Mouse (Mus musculus): ENCODE data around the gene Armc2. TPM values are rescaled to one million over a fixed set of nuclear protein-coding genes. Genes with fewer than 3 reads are reported as not detected.

Armc2 gene
- polyA plus RNA-seq, 1 experiment from 2014 or later: 4.2 TPM

DNA sequence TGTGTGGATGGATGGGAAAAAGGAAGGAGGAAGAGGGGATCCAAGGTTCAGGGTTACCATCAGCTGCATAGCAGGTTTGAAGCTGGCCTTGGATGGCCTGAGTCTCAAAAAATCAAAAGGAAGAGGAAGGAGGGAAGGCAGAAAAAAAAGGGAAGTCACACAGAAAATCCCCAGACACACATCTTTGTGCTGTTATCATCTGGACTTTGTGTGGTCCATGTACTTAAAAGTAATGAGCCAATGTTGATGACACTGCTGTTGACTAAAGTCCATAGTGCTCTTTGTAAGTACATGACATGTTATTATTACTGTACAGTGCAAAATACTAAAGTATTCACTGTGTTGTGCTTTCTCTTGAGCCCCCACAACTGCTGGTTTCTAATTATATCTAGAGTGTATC, 121.8 kb downstream of the Armc2 start:
- H3K27me3 ChIP-seq: no peaks in the 10 kb centered on the region
- no peak overlapping the region for H3K9ac ChIP-seq
- no peak for ATAC-seq (ENCODE audit: insufficient number of reproducible peaks, insufficient read depth, low FRiP score, low TSS enrichment, low read depth)
- H3K9me3 ChIP-seq: no peaks in the 10 kb centered on the region
- H3K36me3 ChIP-seq: peaks cover 25% of the 10 kb centered on the region
- H3K4me2 ChIP-seq: no peak overlapping the region
- H3K27ac ChIP-seq: no peak overlapping the region
- no peak overlapping the region for H3K4me3 ChIP-seq
- peaks cover 12% of the 10 kb centered on the region for H3K4me1 ChIP-seq

DNA sequence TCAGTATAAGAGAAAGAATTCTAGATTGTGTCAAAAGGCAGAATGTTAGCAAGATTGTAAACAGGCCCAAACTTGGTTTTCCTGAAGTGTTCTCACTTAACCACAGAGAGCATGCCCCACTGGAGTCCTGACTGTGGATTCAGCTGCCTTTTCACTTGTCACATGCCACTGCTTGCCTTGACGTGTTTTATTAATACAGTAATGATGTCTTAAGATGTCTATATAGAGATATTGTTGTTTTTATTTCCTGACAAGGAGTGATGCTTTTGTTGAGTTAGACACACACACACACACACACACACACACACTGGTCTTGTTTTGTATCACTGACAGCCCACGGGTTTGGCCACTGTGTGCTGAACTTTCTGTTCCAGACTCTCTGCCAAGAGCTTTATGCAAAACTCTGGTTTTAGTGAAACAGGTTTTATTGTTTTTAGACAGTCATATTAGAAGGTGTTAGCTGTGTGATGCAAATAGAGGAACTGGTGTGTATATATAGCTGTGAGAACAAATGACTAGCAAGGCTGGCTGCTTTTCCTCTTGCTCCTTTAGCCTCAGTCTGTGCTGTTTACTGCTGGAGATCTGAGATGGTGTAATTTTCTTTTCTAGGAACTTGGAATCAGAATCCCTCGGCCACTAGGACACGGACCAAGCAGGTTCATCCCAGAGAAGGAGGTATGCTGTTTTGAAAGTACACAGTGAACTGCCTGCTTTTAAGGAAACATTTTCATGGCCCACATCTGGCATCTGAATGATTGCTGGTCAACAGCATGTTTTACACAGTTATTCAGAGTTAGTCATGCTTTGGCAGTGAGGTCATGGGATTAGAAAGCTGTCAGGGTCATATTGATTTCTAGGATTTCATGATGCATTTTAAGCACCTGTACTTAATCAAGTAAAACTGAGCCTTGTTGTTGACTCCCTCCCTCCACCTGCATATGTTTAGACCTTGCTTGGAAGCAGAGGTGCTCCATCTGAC, 124.5 kb downstream of the Armc2 start:
- H3K27ac ChIP-seq: peak overlapping the region; percentile 71
- no peak overlapping the region for H3K9ac ChIP-seq
- no peak for ATAC-seq (ENCODE audit: insufficient number of reproducible peaks, insufficient read depth, low FRiP score, low TSS enrichment, low read depth)
- H3K4me3 ChIP-seq: no peak overlapping the region
- no peak overlapping the region for H3K4me2 ChIP-seq
- H3K36me3 ChIP-seq: peaks cover 16% of the 10 kb centered on the region
- H3K9me3 ChIP-seq: no peaks in the 10 kb centered on the region
- no peaks in the 10 kb centered on the region for H3K27me3 ChIP-seq
- peaks cover 12% of the 10 kb centered on the region for H3K4me1 ChIP-seq
- 37% methylated on average over 4 of the region's 4 CpGs for WGBS

DNA sequence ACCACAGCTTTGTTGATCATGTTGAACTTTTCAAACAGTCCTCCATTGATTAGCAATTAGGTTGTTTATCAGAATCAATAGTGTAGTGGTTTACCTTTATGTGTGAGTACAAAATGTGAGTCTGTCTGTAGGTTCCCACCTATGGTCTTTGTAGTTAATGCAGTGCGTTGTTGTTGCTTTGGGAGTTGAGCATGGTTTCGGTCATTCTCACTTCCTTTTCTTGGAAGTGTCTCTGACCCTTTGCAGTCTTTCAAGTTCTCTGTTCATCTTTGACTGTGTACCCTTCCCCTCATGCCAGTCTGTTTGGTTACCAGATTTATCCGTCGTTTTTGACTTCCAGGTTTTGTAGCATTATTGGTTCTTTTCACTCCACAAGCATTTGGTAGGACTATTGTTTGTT, 126.9 kb downstream of the Armc2 start:
- ATAC-seq (ENCODE audit: insufficient number of reproducible peaks, insufficient read depth, low FRiP score, low TSS enrichment, low read depth): no peak

DNA sequence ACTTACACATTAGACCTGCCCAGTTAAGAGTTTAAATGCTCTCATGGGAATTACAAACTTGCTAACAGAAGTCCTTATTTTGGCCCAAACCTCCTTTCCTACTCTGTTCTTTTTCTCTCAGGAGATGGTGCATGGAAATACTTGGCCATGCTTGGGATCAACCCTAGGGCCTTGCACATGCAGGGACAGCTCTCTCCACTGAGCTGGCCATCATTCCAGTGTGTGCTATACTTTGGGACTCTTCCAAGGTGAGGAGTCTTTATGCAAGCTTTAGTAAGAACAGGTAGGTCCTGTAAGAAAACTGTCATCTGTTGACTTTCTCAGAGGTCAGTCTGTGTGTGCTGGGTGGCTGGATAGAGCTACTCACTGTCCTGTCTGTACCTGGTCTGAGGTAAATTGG, 127.7 kb downstream of the Armc2 start:
- no peaks in the 10 kb centered on the region for H3K36me3 ChIP-seq
- no peak for ATAC-seq (ENCODE audit: insufficient number of reproducible peaks, insufficient read depth, low FRiP score, low TSS enrichment, low read depth)
- no peak overlapping the region for H3K9ac ChIP-seq

More for the DNA sequence above, 126.9 kb downstream of the Armc2 start:
- Histone ChIP-seq H3K4me2 (no peak overlapping the region), H3K9me3 (no peaks in the 10 kb centered on the region), H3K36me3 (peaks cover 5% of the 10 kb centered on the region; the same call in 1 of the 2 replicates), H3K27me3 (no peaks in the 10 kb centered on the region), H3K4me1 (peaks cover 16% of the 10 kb centered on the region), H3K4me3 (no peak overlapping the region), H3K27ac (no peak overlapping the region), H3K9ac (no peak overlapping the region)
- 93% methylated on average over 4 of the region's 4 CpGs for WGBS

DNA sequence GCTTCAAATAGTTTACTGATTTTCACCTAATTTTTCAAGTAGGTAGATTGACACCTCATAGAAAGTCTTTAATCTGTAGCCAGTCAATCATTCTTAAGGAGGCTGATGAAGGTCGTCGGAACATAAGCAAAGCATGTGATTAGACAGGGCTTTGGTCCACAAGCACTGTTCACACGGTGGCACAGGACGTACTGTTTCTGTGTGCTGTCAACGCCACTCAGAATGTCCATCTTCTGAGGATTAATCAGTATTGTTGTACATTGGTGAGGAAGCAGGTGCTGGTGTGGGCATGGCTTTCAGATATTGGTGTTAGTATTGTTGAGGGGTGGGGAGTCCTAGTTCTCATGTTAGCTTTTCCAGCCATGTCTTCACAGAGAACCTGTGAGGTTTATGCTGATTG, 128.7 kb downstream of the Armc2 start:
- WGBS: 76% methylated on average over 5 of the region's 5 CpGs

More for the DNA sequence above, 127.7 kb downstream of the Armc2 start:
- no peaks in the 10 kb centered on the region for H3K27me3 ChIP-seq
- H3K4me2 ChIP-seq: no peak overlapping the region
- peaks cover 16% of the 10 kb centered on the region for H3K4me1 ChIP-seq
- no peak overlapping the region for H3K27ac ChIP-seq
- no peak overlapping the region for H3K4me3 ChIP-seq
- no peaks in the 10 kb centered on the region for H3K9me3 ChIP-seq

DNA sequence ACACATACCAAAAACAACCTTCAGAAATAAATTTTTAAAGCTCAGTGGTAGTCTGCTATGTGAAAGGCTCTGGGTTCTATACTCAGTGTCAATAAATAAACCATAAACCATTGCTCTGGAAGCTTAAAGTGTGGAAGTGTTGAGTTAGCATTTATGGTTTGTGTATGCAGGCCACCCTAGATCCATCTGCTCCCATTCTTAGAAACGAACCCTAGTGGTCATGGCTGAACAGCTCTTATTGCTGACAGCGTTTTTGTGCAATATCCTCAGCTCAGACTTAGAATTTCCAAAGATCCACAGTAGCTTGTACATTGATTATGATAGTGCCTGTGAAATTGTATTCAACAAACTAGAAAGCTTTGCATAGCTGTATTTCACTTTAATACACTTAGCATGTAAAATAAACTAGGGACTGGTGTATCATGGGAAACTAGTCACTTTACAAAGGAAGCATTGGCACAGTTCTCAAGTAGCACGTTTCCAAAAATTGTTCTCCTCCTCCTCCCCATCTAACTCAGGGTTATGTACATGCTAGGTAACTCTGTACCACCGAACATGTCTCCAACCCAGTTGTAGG, 129.8 kb downstream of the Armc2 start:
- Histone ChIP-seq H3K4me3 (peak overlapping the region; percentile 86; the same call in 1 of the 2 replicates), H3K27ac (no peak overlapping the region), H3K9me3 (no peaks in the 10 kb centered on the region), H3K4me2 (peak overlapping the region; percentile 83), H3K9ac (no peak overlapping the region), H3K4me1 (peaks cover 13% of the 10 kb centered on the region), H3K27me3 (no peaks in the 10 kb centered on the region), H3K36me3 (no peaks in the 10 kb centered on the region)
- ATAC-seq (ENCODE audit: insufficient number of reproducible peaks, insufficient read depth, low FRiP score, low TSS enrichment, low read depth): no peak
- WGBS: 47% methylated on average over 4 of the region's 4 CpGs

More for the DNA sequence above, 128.7 kb downstream of the Armc2 start:
- Histone ChIP-seq H3K9ac (no peak overlapping the region), H3K27ac (no peak overlapping the region), H3K27me3 (no peaks in the 10 kb centered on the region), H3K4me1 (peaks cover 16% of the 10 kb centered on the region), H3K4me2 (no peak overlapping the region), H3K4me3 (no peak overlapping the region), H3K36me3 (no peaks in the 10 kb centered on the region), H3K9me3 (no peaks in the 10 kb centered on the region)
- no peak for ATAC-seq (ENCODE audit: insufficient number of reproducible peaks, insufficient read depth, low FRiP score, low TSS enrichment, low read depth)

DNA sequence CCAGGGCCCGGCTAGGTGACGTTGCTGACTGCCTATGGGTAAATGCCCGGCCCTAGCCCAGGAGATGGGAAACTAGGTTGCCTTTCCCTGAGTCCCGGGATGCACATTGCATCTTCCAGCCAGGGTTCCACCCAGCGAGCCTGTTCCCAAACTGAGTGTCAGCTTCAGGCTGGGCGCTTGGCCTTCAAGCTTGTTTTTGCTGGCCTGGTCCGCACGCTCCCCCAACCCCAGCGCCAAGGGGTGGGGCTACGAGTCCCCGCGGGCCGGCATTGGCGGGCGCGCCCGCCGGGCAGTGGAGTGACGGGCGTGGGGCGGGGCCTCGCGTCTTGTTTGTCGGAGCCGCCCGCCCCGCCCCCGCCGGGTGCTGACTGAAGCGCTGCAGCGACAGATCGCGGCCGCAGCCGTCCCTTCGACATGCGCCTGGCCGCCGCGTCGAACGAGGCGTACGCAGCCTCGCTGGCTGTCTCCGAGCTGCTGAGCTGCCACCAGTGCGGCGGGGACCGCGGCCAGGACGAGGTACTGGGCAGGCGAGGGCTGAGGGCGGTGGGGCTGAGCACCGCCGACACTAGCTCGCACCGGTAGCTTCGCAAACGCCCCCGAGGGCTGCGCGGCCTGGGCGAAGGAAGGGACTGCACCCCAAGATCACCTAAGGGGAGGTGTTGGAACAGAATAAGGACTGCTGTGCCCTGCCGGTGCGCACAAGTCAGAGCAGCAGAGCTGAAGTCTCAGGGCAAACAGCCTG, 131.0 kb downstream of the Armc2 start:
- Histone ChIP-seq H3K4me2 (peak overlapping the region; percentile 83), H3K36me3 (no peaks in the 10 kb centered on the region), H3K27me3 (no peaks in the 10 kb centered on the region), H3K27ac (peak overlapping the region; percentile 92), H3K9me3 (no peaks in the 10 kb centered on the region), H3K4me1 (peaks cover 10% of the 10 kb centered on the region), H3K9ac (peak overlapping the region; percentile 91), H3K4me3 (peak overlapping the region; percentile 86)
- ATAC-seq (ENCODE audit: insufficient number of reproducible peaks, insufficient read depth, low FRiP score, low TSS enrichment, low read depth): peak; percentile 91
- WGBS: under 1% methylated on average over 65 of the region's 65 CpGs

DNA sequence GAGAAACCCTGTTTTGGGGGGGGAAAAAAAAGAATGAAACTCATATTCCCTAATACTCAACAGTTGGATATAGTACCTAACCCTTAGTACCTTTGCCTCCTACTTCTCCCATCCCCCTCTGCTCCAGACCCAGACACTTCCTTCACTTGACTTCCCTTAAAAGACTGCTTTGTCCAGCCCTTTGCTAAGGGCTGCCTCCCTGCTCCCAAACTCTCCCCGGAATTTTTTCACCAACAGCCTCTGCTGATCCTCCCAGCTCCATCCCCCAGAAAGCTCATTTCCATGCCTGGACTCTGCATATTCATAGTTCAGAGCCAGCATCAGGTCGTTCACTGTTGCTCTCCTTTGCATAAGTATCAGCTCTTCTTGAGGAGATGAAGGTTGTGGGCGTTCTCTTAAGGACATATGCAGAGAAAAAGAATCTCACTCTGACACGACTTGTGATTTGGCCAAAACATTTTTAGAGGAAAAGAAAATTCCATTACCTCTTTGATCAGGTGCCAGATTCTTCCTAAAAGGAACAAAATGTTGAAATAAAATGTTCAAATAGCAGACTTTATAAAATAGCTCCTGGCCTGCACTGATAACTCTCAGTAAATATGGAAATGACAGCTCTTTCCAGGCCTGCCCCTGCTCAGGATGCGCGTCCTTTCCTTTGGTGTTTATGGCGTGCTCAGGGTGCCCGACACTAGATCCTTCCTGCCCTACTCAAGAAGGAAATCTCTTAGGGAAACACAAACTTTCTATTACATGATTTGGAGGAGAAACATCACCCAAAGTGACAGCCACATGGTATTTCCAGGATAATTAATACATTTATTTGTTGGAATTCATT, 134.3 kb downstream of the Armc2 start:
- Histone ChIP-seq H3K9ac (no peak overlapping the region), H3K36me3 (no peaks in the 10 kb centered on the region), H3K4me2 (no peak overlapping the region), H3K27ac (no peak overlapping the region), H3K4me3 (no peak overlapping the region), H3K9me3 (no peaks in the 10 kb centered on the region), H3K27me3 (no peaks in the 10 kb centered on the region), H3K4me1 (peaks cover 22% of the 10 kb centered on the region)
- no peak for ATAC-seq (ENCODE audit: insufficient number of reproducible peaks, insufficient read depth, low FRiP score, low TSS enrichment, low read depth)
- WGBS: 45% methylated on average over 8 of the region's 8 CpGs

DNA sequence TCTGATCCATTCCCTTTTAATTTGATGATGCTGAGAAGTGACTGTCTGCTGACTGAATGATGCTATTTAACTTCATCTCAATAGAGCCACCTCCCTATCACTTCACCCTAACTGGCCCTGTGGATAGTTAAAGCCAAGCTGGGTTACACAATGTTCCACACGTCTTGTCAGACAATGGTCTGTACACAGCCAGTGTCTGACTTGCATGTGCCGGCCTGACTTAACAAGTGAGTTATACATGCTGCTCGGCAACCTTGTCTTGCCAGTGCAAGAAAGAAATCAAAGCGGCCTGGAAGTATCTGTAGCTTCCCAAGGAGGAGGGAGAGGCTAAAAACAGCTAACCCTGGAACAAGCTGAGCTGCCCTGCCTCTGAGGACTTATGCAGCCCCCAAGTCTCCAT, 136.8 kb downstream of the Armc2 start:
- Histone ChIP-seq H3K4me2 (no peak overlapping the region), H3K9ac (no peak overlapping the region), H3K27ac (no peak overlapping the region), H3K9me3 (no peaks in the 10 kb centered on the region), H3K36me3 (no peaks in the 10 kb centered on the region), H3K4me1 (peaks cover 18% of the 10 kb centered on the region), H3K4me3 (no peak overlapping the region), H3K27me3 (no peaks in the 10 kb centered on the region)
- WGBS: 35% methylated on average over 4 of the region's 4 CpGs
- no peak for ATAC-seq (ENCODE audit: insufficient number of reproducible peaks, insufficient read depth, low FRiP score, low TSS enrichment, low read depth)

DNA sequence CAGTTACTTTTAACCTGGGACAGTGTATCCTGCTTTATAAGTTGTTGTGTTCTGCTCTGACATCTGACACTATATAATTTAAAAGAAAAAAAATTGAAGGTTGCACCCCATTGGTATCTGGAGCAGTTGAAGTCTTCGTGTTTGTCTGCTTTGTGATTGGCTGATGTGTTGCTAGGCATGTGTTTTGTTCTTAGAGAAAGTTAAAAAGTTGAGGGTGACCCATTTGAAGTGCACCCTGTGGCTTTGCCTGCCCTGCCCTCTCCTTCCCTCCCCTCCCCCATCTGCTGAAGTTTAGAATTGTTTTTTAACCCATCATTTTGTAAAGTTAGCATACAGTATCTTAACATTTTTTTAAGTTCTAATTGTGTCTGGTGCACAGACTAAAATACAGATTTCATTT, 137.5 kb downstream of the Armc2 start:
- WGBS: 23% methylated on average over 1 of the region's 1 CpGs
- H3K4me2 ChIP-seq: no peak overlapping the region
- no peak overlapping the region for H3K27ac ChIP-seq
- H3K9ac ChIP-seq: no peak overlapping the region
- peaks cover 18% of the 10 kb centered on the region for H3K4me1 ChIP-seq
- H3K9me3 ChIP-seq: no peaks in the 10 kb centered on the region
- H3K27me3 ChIP-seq: no peaks in the 10 kb centered on the region
- no peaks in the 10 kb centered on the region for H3K36me3 ChIP-seq
- H3K4me3 ChIP-seq: no peak overlapping the region
- ATAC-seq (ENCODE audit: insufficient number of reproducible peaks, insufficient read depth, low FRiP score, low TSS enrichment, low read depth): no peak

DNA sequence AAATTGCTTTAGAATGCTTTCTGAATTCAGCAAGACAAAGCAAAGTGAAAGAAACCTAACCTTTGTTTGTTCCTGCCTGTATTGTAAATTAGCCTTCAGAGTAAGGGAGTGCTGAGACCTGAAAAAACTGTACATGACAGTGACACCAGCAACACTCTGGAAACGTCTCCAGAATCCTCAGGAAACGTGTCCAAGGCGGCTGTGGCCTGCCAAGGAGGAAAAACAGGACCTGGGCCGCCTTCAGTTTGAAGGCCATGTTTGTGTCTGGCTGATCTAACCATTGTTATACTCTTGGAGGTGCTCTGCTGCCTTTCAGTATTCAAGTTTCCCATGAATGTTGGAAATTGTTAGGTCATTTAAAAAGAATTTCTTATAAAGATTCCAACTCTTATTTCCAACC, 138.0 kb downstream of the Armc2 start:
- no peaks in the 10 kb centered on the region for H3K27me3 ChIP-seq
- no peak overlapping the region for H3K4me3 ChIP-seq
- H3K36me3 ChIP-seq: no peaks in the 10 kb centered on the region
- no peak overlapping the region for H3K9ac ChIP-seq
- H3K4me2 ChIP-seq: no peak overlapping the region
- no peak overlapping the region for H3K27ac ChIP-seq
- no peak for ATAC-seq (ENCODE audit: insufficient number of reproducible peaks, insufficient read depth, low FRiP score, low TSS enrichment, low read depth)
- peaks cover 18% of the 10 kb centered on the region for H3K4me1 ChIP-seq
- H3K9me3 ChIP-seq: no peaks in the 10 kb centered on the region
- 49% methylated on average over 4 of the region's 4 CpGs for WGBS

Measured in embryonic facial prominence, embryonic 13.5 days (tissue).